Mouse (Mus musculus): ENCODE results near the gene Supt6.

Supt6 gene

GRCm38 (mm10) chr11:78183884-78184514, 61.8 kb downstream of the Supt6 start:
- in situ Hi-C loops (cut with MboI, MseI) = no loop called here

DNA sequence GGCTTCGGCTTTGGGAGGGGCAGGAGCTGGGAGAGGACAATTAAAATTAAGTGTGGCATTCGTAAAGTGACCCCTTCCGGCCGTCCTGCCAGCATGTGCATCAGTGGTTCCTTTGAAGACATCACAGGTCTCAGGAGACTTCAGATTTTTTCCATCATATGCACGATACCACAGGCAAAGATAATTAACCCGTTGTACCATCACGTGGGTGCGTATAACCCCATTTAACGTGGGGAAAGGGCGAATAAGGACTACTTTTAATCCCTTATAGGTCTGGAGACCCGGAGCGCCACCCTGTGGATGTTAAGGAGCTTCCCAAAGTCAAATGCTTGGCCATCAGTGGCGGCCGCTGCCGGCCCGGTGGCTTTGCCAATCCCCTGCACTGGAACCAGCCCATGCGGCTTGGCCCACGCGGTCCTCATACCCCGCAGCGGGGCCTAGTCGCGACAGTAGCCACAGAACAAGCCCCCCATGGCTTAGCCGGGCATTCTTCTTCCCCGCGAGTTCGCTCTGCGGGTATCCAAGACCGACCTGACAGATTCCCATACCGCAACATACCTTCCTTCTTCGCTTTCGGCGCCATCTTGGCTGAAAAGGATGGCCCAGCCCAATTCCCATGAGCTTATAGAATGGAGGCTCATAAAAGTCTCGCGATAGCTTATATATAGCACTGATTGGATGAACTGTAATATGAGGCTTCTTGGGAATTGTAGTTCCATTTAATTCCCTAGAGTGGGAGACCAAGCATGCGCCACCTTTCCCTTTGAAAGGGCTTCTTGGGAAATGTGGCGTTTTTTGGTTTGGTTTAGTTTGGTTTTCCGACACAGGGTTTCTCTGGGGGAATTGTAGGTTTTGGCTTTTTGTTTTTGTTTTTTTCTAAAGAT, 62.6 kb downstream of the Supt6 start, which contains the start of gene Rpl23a:
Gene Rpl23a, minus strand, starts transcription at position 624 of the 884 bp plus-strand sequence.
- in situ Hi-C loops (cut with MboI, MseI) = no loop called here

- in situ Hi-C loops (cut with MboI, MseI) = no loop called here
Measured at GRCm38 (mm10) chr11:78182450-78182849, 63.3 kb downstream of the Supt6 start.

DNA sequence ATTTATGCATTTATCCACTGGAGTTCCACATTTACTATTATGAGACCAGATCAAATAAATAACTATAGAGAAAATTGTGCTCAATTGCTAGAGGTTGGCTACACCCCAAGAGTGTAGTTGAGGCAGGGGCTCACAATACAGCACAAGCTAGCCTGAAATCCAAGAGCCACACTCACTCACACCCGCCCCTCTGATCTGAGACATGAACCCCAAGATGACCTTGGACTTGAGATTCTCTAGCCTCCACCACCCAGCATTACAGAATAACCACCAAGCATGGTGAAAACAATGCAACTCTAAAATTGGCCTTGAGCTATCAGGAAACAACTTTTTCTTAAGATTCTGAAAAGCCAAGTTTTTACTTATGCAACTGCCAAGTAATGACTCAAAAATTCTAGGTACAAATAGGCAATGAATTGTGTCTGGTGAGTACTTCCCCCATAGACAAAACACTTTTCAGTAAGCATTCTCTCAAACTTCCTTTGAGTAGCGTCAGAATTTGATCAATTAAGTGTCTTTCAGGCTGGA, 63.9 kb downstream of the Supt6 start:
- in situ Hi-C loops (cut with MboI, MseI) = no loop called here

DNA sequence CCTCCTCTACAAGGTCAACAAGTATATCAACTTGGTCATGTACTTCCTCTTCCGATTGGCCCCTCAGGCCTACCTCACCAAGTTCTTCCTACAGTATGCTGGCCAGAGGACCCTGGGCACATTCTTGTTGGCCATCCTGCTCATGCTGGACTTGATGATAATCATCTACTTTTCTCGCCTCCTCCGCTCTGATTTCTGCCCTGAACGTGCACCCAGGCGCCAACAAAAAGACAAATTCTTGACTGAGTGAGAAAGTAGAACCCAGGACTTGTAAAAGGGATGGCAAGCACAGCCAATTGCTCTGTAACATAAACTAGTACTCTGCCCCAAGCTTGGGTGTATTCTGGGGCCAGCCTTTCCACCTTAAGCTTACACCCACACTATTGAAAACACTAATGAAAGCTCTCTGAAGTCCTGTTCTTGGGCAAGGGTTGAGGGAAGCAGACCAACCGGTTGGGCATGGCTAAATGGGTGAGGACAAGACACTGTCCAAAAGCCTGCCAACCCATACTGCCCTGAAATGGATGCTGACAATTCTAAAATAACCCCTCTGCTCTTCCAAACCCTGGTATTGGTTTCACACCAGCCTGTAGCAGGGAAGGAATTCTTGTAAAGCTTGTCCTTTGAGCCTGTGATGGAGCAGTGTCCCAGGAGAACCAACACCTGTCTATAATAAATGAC, 65.6 kb downstream of the Supt6 start:
- in situ Hi-C loops (cut with MboI, MseI) = no loop called here

- in situ Hi-C loops (cut with MboI, MseI) = loop anchor here in 1 of 2 experiments (10.0 kb wide), 1 partner anchor 955 kb away; no protein-coding TSS in a partner anchor
Measured at GRCm38 (mm10) chr11:78179438-78179999, 66.3 kb downstream of the Supt6 start.

DNA sequence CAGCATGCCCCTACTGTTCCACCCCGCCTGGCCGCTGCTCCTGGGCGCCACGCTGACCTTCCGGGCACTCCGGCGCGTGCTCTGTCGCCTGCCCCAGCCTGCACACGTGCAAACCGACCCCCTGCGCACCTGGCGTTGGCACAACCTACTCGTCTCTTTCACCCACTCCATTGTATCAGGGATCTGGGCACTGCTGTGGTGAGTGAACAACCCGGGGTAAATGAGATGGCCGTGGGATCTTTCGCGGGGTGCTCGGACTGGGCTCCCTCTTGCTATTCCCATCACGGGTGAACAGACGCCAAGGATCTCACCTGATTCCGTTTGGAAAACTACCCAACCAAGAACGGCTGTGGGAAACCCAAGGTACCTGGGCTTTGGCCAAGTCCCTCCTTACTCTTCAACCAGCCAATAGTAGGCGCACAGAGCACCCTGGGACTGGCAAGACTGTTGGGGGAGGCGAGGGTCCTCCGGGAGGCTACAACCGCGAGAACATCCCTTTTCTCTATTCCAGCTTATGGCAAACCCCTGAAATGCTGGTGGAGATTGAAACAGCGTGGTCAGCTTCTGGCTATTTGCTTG, 66.8 kb downstream of the Supt6 start:
- in situ Hi-C loops (cut with MboI, MseI) = loop anchor here in 1 of 2 experiments (10.0 kb wide), 1 partner anchor 956 kb away; no protein-coding TSS in a partner anchor

GRCm38 (mm10) chr11:78177903-78178858, 67.6 kb downstream of the Supt6 start:
- in situ Hi-C loops (cut with MboI, MseI) = loop anchor here in 1 of 2 experiments (10.0 kb wide), 1 partner anchor 957 kb away; no protein-coding TSS in a partner anchor

GRCm38 (mm10) chr11:78177437-78177836, 68.3 kb downstream of the Supt6 start:
- in situ Hi-C loops (cut with MboI, MseI) = loop anchor here in 1 of 2 experiments (10.0 kb wide), 1 partner anchor 957 kb away; no protein-coding TSS in a partner anchor

DNA sequence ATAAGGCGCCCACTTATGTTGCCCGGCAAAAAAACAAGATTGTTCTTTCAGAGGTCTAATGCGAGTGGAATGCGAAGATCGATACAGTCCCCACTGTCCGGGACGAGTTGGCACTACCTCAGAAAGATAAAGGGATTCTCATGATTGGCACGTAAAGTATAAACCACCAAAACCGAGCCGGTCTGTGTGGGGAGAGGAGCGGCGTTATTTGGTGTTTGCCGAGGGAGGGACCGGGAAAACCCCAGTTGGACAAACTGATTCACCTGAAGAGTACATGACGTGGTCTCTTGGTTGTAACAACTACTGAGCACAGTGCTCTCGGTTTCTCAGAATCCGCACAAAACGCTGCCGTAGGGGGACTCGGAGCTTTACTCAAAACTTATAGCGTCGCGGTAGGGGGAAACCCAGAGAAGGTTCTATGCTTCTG, 68.9 kb downstream of the Supt6 start:
- in situ Hi-C loops (cut with MboI, MseI) = loop anchor here in 1 of 2 experiments (10.0 kb wide), 1 partner anchor 958 kb away; no protein-coding TSS in a partner anchor

GRCm38 (mm10) chr11:78176402-78176862, 69.4 kb downstream of the Supt6 start, which contains the start of the genes Nek8 and Tlcd1:
TSS of gene Nek8 (minus strand) at chr11:78176675.
TSS of gene Tlcd1 (plus strand) at chr11:78176711.
- in situ Hi-C loops (cut with MboI, MseI) = loop anchor here in 1 of 2 experiments (10.0 kb wide), 1 partner anchor 958 kb away; no protein-coding TSS in a partner anchor

GRCm38 (mm10) chr11:78175771-78176401, 69.9 kb downstream of the Supt6 start:
- in situ Hi-C loops (cut with MboI, MseI) = loop anchor here in 1 of 2 experiments (10.0 kb wide), 1 partner anchor 959 kb away; no protein-coding TSS in a partner anchor

- in situ Hi-C loops (cut with MboI, MseI) = loop anchor here in 1 of 2 experiments (10.0 kb wide), 1 partner anchor 960 kb away; no protein-coding TSS in a partner anchor
Measured at GRCm38 (mm10) chr11:78174506-78174905, 71.3 kb downstream of the Supt6 start.

GRCm38 (mm10) chr11:78172748-78173383, 72.9 kb downstream of the Supt6 start:
- in situ Hi-C loops (cut with MboI, MseI) = loop anchor here in 1 of 2 experiments (10.0 kb wide), 1 partner anchor 962 kb away; no protein-coding TSS in a partner anchor

DNA sequence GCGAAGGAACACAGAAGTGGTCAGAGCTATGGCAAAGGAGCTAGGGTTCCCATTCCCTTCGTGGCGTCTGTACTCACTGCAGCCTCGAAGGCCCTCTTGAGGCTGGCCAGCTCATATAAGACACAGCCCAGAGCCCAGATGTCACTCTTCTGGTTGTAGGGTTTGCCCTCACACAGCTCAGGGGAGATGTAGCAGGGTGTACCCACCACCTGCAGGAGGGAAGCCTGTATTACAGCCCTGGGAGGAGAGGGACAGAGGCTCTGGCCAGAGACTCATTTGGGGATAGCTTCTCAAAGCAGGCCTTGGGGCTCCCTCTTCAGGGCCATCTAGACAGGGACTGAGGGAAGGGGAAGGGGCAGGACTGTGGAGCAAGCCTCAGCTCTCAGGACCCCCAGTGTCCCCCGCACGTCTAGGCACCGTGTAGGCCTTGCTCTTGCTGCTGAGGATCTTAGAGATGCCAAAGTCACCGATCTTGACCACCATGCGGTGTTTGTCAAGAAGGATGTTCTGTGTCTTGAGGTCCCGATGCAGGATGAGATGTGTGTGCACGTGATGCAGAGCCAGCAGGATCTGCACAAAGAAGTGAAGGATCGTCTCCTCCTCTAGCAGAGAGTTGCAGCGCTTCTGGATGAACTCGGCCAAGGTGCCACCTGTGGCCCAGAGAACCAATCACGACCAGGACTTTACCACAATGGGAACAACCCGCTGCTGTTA, 73.6 kb downstream of the Supt6 start:
- in situ Hi-C loops (cut with MboI, MseI) = loop anchor here in 1 of 2 experiments (10.0 kb wide), 1 partner anchor 963 kb away; no protein-coding TSS in a partner anchor

DNA sequence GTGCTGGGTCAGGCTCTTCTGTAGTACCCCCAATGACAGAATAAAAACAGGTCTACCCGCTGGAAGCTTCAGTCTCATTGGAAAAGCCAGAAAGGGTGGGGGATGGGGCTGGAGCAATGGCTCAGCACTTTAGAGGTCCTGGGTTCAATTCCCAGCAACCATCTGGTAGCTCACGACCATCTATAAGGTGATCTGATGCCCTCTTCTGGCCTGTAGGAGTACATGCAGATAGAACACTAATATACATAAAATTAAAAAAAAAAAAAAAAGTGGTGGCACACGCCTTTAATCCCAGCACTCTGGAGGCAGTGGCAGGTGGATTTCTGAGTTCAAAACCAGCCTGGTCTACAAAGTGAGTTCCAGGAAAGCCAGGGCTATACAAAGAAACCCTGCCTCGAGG, 74.5 kb downstream of the Supt6 start:
- in situ Hi-C loops (cut with MboI, MseI) = loop anchor here in 1 of 2 experiments (10.0 kb wide), 1 partner anchor 963 kb away; no protein-coding TSS in a partner anchor

GRCm38 (mm10) chr11:78170306-78170705, 75.5 kb downstream of the Supt6 start:
- in situ Hi-C loops (cut with MboI, MseI) = loop anchor here in 1 of 2 experiments (10.0 kb wide), 1 partner anchor 964 kb away; no protein-coding TSS in a partner anchor
